In the genomic region with DNA sequence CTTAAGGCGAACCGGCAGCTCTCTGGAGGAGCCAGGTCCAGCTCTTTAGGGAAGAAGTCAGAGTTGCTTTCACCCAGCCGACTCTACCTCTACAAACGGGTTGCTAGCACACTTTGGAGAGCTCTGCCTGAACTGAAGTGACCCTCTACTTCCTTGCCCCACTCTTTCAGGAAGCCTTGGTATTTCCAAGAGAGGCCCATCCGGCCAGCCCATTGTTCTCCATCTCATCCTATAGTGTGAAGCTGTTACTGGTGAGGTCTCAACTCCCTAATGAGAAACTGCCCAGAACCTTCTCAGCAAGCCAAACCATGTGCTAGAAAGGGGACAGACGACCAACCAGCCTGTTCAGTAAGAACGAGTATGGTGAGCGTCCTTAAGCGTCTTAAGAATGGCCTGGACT, we compare ENCODE assay signal across 10 mouse cellular contexts. TPM values are rescaled to one million over a fixed set of nuclear protein-coding genes. Genes with fewer than 3 reads are reported as not detected.
DNase-seq lines count a peak whose midpoint lies in the region; ATAC-seq lines count a peak whose summit lies in the region.
"Had no signal": no experiment of that assay in that cellular context is flagged by ENCODE, and none has a peak within 500 bp of the region (broad histone marks: within the 10 kb centered on the region; RNA-seq: fewer than 3 reads in every experiment).

No protein-coding gene starts in this region.

- peak; percentile 97 for DNase-seq in heart, adult 11 months
- DNase-seq in heart, postnatal 25 days (ENCODE audit: low spot score) = no peak
- DNase-seq in midbrain, embryonic 14.5 days = no peak
- DNase-seq in midbrain, embryonic 11.5 days (ENCODE audit: low spot score, missing footprints) = no peak
- no peak for DNase-seq in thymus, adult 18-20 months
- DNase-seq in forebrain, embryonic 10.5 days (ENCODE audit: extremely low spot score, low spot score) = no peak
- DNase-seq in gastrocnemius, postnatal 14 days = no peak

- H3K9ac ChIP-seq in midbrain, embryonic 14.5 days (replicated peaks; ENCODE audit: low read length) = no peak overlapping the region
- H3K9ac ChIP-seq in midbrain, embryonic 11.5 days (ENCODE audit: low read length) = no peak overlapping the region
- no peak overlapping the region for H3K9ac ChIP-seq in kidney, embryonic 16.5 days (replicated peaks; ENCODE audit: low read length)
- H3K9ac ChIP-seq: limb, embryonic 15.5 days had no signal

- H3K4me2 ChIP-seq in midbrain, embryonic 14.5 days (ENCODE audit: low read length) = peak overlapping the region; percentile 93; the same call in 1 of the 2 replicates
- no peak overlapping the region for H3K4me2 ChIP-seq in midbrain, embryonic 11.5 days
- no peak overlapping the region for H3K4me2 ChIP-seq in kidney, embryonic 16.5 days (replicated peaks; ENCODE audit: low read depth, low read length)

- peaks cover 15% of the 10 kb centered on the region for H3K4me1 ChIP-seq in midbrain, embryonic 14.5 days (ENCODE audit: control insufficient read depth, insufficient read depth, low read length)
- H3K4me1 ChIP-seq in midbrain, embryonic 11.5 days (ENCODE audit: control insufficient read depth, insufficient read depth, low read length) = peaks cover 8% of the 10 kb centered on the region; the same call in 1 of the 2 replicates
- H3K4me1 ChIP-seq in kidney, embryonic 16.5 days (ENCODE audit: insufficient read depth, low read length) = peaks cover 12% of the 10 kb centered on the region
- H3K4me1 ChIP-seq in forebrain, embryonic 10.5 days = peaks cover 28% of the 10 kb centered on the region

- no peak for ATAC-seq in midbrain, embryonic 14.5 days (ENCODE audit: low FRiP score, low TSS enrichment)
- ATAC-seq in midbrain, embryonic 11.5 days (ENCODE audit: low FRiP score) = no peak
- 0 out of 2 replicates have a peak, but pooled peaks have one; percentile 20 for ATAC-seq in kidney, embryonic 16.5 days (ENCODE audit: low FRiP score, low TSS enrichment)

- intact Hi-C loops in heart, postnatal 25 days (cut with DNase I) = no loop called here
- intact Hi-C loops in gastrocnemius, postnatal 14 days (cut with DNase I; ENCODE audit: low total_unique reads) = no loop called here

- 80% methylated on average over 9 of the region's 9 CpGs for WGBS in midbrain, embryonic 14.5 days
- 77% methylated on average over 9 of the region's 9 CpGs for WGBS in midbrain, embryonic 11.5 days
- WGBS in kidney, embryonic 16.5 days = 64% methylated on average over 9 of the region's 9 CpGs
- WGBS in forebrain, embryonic 10.5 days = 72% methylated on average over 9 of the region's 9 CpGs

- H3K36me3 ChIP-seq in midbrain, embryonic 14.5 days (ENCODE audit: control insufficient read depth, insufficient read depth, low read length) = no peaks in the 10 kb centered on the region
- no peaks in the 10 kb centered on the region for H3K36me3 ChIP-seq in midbrain, embryonic 11.5 days (ENCODE audit: control insufficient read depth, insufficient read depth, low read length)
- H3K36me3 ChIP-seq in kidney, embryonic 16.5 days (ENCODE audit: insufficient read depth, low read length) = no peaks in the 10 kb centered on the region
- no peaks in the 10 kb centered on the region for H3K36me3 ChIP-seq in forebrain, embryonic 10.5 days (replicated peaks)
- H3K36me3 ChIP-seq: limb, embryonic 15.5 days had no signal

- H3K4me3 ChIP-seq in midbrain, embryonic 14.5 days (replicated peaks; ENCODE audit: low read depth, low read length) = no peak overlapping the region
- no peak overlapping the region for H3K4me3 ChIP-seq in midbrain, embryonic 11.5 days (ENCODE audit: low read depth, low read length)
- no peak overlapping the region for H3K4me3 ChIP-seq in kidney, embryonic 16.5 days (ENCODE audit: low read length)
- no peak overlapping the region for H3K4me3 ChIP-seq in forebrain, embryonic 10.5 days

- H3K9me3 ChIP-seq in midbrain, embryonic 14.5 days (ENCODE audit: control insufficient read depth, low read length) = no peaks in the 10 kb centered on the region
- no peaks in the 10 kb centered on the region for H3K9me3 ChIP-seq in midbrain, embryonic 11.5 days (ENCODE audit: control insufficient read depth, low read length)
- H3K9me3 ChIP-seq in kidney, embryonic 16.5 days (ENCODE audit: low read length) = no peaks in the 10 kb centered on the region
- no peaks in the 10 kb centered on the region for H3K9me3 ChIP-seq in forebrain, embryonic 10.5 days
- H3K9me3 ChIP-seq: limb, embryonic 15.5 days had no signal

- peaks cover 15% of the 10 kb centered on the region for H3K27me3 ChIP-seq in midbrain, embryonic 14.5 days (ENCODE audit: control insufficient read depth, insufficient read depth, low read length)
- H3K27me3 ChIP-seq in midbrain, embryonic 11.5 days (ENCODE audit: control insufficient read depth, insufficient read depth, low read length) = peaks cover 29% of the 10 kb centered on the region
- peaks cover 20% of the 10 kb centered on the region for H3K27me3 ChIP-seq in kidney, embryonic 16.5 days (ENCODE audit: insufficient read depth, low read length)
- peaks cover 66% of the 10 kb centered on the region for H3K27me3 ChIP-seq in forebrain, embryonic 10.5 days (ENCODE audit: poor library complexity, severe bottlenecking)

- H3K27ac ChIP-seq in midbrain, embryonic 14.5 days (replicated peaks; ENCODE audit: low read depth, low read length) = no peak overlapping the region
- no peak overlapping the region for H3K27ac ChIP-seq in midbrain, embryonic 11.5 days (ENCODE audit: low read depth, low read length)
- peak overlapping the region; percentile 65 for H3K27ac ChIP-seq in kidney, embryonic 16.5 days (ENCODE audit: low read length)
- H3K27ac ChIP-seq in forebrain, embryonic 10.5 days = no peak overlapping the region

RNA-seq across cellular contexts. Expression of gene Prkch, which starts 1.3 kb away (rescaled TPM):
- 10 to 100 TPM; 16.1 to 18.8 TPM for total RNA-seq in heart, postnatal 25 days (2021)
- polyA plus RNA-seq in midbrain, embryonic 14.5 days (2014; fragmentation: Nextera tagmentation; extraction: Ambion mirVana) = 6.8 and 8.7 TPM in 2 replicates
- 6.1 and 6.6 TPM in 2 replicates for polyA plus RNA-seq in midbrain, embryonic 11.5 days (2014; fragmentation: Nextera tagmentation; extraction: Ambion mirVana)
- 9.8 and 10.5 TPM in 2 replicates for polyA plus RNA-seq in kidney, embryonic 16.5 days (2015; fragmentation: Nextera tagmentation; extraction: Ambion mirVana)
- 3.8 and 4.8 TPM in 2 replicates for polyA plus RNA-seq in forebrain, embryonic 10.5 days (2016; fragmentation: Nextera tagmentation; extraction: Ambion mirVana)
- 10 to 100 TPM in 1 of 2 experiments, 1 to 10 TPM in 1; 9.0 to 12.5 TPM for total RNA-seq in gastrocnemius, postnatal 14 days (2021)

RNA-seq across cellular contexts. Expression of gene Tmem30b, which starts 37.1 kb away (rescaled TPM):
- total RNA-seq in heart, postnatal 25 days (2021) = under 1 TPM; 0.08 to 0.13 TPM
- polyA plus RNA-seq in midbrain, embryonic 14.5 days (2014; fragmentation: Nextera tagmentation; extraction: Ambion mirVana) = 0.16 TPM in 1 of 2 replicates, not detected in the other
- polyA plus RNA-seq in midbrain, embryonic 11.5 days (2014; fragmentation: Nextera tagmentation; extraction: Ambion mirVana) = 0.92 and 1.8 TPM in 2 replicates
- 12.7 and 14.6 TPM in 2 replicates for polyA plus RNA-seq in kidney, embryonic 16.5 days (2015; fragmentation: Nextera tagmentation; extraction: Ambion mirVana)
- polyA plus RNA-seq in forebrain, embryonic 10.5 days (2016; fragmentation: Nextera tagmentation; extraction: Ambion mirVana) = 3.8 and 5.0 TPM in 2 replicates
- total RNA-seq in gastrocnemius, postnatal 14 days (2021) = under 1 TPM; 0.80 to 0.96 TPM
- polyA plus RNA-seq: C2C12 had no signal
